Mouse (Mus musculus): ENCODE data around the gene 4933409G03Rik.
"Not testable (repeated sequence)": the region's sequence is repeated elsewhere in the genome, so short reads cannot be mapped to it uniquely, and the experiment has no call there.

4933409G03Rik gene

DNA sequence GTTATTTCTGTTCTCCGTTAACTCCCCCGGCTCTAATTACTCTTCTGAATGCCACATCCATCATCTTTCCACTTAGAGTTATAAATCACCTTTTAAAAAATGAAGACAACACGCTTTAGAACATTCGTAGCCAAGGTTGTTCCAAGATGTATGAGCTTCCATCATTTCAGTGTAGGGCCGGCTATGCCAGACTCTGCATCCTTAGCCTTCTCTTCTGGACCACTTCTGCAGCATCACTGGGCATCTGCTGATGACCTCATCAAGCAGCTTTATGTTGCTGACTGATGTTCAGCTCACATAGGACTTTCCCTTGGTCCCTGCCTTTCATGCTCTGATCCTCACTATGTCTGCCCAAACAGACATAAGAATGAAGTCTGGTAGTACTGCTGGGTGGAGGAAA, at the start of gene 4933409G03Rik:
Gene 4933409G03Rik, plus strand, starts transcription at position 301 of the 400 bp plus-strand sequence.
- in situ Hi-C loops (cut with MboI; ENCODE audit: unreplicated experiment in 2 of 2): no loop called here

DNA sequence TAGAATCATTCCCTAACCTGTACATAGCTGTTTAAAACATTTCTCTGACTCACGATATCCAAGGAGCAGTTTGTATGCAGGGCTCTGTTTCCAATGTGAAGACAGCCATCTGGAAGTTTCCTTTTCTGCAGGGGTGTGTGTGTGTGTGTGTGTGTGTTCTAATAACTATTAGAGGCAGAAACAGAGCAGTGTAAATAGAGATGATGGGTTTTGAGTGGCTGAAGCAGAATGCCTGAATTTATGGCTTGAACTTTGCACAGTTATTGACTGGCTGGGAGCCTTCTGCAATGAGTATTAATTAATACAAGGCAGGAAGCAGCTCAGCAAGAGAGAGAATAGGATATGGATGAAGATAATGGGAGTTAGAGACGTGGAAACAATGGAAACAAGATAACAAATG, 38.0 kb upstream of the 4933409G03Rik start:
- in situ Hi-C loops (cut with MboI; ENCODE audit: unreplicated experiment in 2 of 2): no loop called here

DNA sequence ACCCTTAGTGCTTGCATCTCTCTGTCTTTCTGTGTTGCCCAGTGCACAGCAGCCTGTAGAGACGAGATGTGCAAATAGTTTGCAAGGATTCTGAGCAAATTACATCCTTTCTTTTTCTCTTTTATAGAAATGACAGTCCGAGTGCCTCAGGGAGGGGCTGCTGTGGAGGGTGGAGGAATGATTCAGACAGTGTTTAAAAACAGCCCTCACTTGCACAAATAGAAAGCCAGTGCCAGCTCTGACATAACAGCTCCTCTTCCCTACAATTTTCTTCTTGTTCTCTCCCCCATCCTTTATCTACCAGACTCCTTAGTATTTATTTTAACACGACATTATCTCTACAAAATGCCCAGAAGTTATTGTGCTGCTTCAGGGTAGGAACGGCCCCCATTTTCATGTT, 21.4 kb upstream of the 4933409G03Rik start:
- in situ Hi-C loops (cut with MboI; ENCODE audit: unreplicated experiment in 2 of 2): loop anchor here (5.0 to 25.0 kb wide), 2 partner anchors 871 to 876 kb away; no protein-coding TSS in a partner anchor

DNA sequence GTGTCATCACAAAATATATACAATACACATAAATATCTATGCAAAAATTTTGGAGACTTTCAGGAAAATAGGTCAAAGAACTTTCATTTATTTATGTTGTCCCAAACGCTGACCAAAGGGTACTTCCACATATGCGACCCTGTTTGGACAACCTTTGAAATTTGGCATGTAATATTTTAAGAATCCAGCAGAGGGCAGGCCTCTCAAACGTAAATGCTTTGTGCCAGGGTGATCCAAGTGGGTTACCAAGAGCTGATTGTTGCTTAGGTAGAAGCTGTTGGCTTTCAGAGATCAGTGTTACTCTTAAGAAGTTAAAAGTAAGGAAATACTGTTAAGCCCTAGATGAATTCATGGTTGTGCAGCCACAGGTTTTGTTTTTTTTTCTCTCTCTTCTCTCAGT, 18.9 kb upstream of the 4933409G03Rik start:
- in situ Hi-C loops (cut with MboI; ENCODE audit: unreplicated experiment in 2 of 2): loop anchor here (5.0 to 25.0 kb wide), 2 partner anchors 869 to 874 kb away; no protein-coding TSS in a partner anchor

DNA sequence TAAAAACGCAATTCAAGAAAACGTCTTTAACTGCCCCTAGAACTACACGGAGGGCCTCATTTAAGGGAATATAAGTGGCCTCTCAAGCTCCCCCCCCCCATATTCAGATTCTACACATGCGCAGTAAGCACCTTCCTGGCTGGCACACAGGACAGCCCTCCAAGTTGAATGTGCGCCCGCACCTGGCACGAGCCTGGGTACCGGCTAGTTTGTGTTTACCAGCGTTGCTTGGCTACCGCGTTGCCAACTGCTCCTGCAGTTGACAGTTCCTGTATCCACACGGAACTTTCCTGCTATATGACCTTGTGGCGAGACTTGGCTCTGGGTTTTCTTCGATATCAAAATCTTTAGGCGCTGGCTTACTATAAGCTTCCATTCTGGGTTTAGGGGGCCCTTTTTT, 13.9 kb upstream of the 4933409G03Rik start:
- in situ Hi-C loops (cut with MboI; ENCODE audit: unreplicated experiment in 2 of 2): loop anchor here in 1 of 2 experiments (25.0 kb wide), 1 partner anchor 869 kb away; no protein-coding TSS in a partner anchor

DNA sequence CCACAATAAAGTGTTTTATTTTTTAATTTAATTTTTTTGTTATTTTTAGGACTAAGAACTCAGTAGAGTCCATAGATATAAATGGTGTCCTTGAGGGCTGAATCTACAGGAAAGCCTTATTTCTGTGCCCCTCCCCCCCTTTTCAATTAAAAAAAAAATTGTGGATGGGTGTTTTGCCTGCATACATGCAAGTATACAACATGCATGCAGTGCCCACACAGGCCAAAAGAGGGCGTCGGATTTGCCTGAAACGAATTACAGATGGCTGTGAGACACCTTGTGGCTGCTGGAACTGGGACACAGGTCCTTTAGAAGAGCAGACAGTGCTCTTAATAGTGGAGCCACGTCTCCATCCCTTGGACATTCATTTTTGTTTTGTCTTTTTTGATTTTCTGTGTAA, 9.9 kb upstream of the 4933409G03Rik start:
- in situ Hi-C loops (cut with MboI; ENCODE audit: unreplicated experiment in 2 of 2): loop anchor here in 1 of 2 experiments (25.0 kb wide), 1 partner anchor 865 kb away; no protein-coding TSS in a partner anchor

DNA sequence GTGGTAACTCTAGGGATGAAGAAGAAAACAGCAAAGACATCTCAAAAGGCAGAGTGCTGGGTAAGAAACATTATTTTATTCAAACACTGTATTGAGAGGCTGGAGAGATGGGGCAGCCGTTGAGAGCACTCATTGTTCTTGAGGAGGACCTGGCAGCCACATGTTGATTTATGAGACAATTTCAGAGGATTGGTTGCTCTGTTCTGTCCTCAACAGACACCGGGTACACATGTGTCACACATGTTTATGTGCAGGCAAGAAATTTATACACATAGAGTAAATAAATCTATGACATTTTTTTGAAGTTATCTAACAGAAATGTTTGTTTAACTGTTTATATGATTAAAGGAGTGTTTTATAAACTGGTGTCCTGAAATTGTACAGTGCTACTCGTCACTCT, 10.6 kb downstream of the 4933409G03Rik start:
- in situ Hi-C loops (cut with MboI; ENCODE audit: unreplicated experiment in 2 of 2): no loop called here

DNA sequence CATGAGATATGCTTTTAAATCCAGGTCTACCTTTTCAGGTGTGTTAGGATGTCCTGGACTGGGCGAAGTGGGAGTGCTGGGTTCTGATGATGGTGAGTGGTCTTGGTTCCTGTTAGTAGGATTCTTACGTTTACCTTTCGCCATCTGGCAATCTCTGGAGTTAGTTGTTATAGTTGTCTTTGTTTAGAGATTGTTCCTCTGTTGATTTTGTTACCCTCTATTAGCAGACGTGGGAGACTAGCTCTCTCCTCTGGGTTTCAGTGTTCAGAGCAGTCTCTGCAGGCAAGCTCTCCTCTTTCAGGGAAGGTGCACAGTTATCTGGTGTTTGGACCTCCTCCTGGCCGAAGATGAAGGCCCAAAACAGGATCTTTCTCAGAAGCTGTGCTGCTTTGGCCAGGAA, 74.0 kb downstream of the 4933409G03Rik start, which contains the start of gene 4932414N04Rik:
Gene 4932414N04Rik, plus strand, starts transcription at position 301 of the 400 bp plus-strand sequence.
- in situ Hi-C loops (cut with MboI; ENCODE audit: unreplicated experiment in 2 of 2): not testable (repeated sequence)
